Mouse (Mus musculus): ENCODE results near the gene Crb1.

- TF ChIP-seq CTCF (IDR thresholded peaks at IDR 0.05; ENCODE audit: low read depth, low read length) (no peak), POLR2AphosphoS5 (IDR thresholded peaks at IDR 0.05; ENCODE audit: insufficient replicate concordance, low read depth, low read length) (no peak)
Observed at GRCm38 (mm10) chr1:139314297-139314874, 62.5 kb downstream of the Crb1 start.

Measured in G1E (cell line).